Mouse (Mus musculus) olfactory bulb, adult 2 months (tissue): ENCODE data around the gene Wfdc2.

ENCODE experiments used
- CTCF ChIP-seq: fragments of 200-500 bp; IDR thresholded peaks from 2 replicates; pipeline ENCODE4 v1.5.1; 2012; ENCODE audit warnings: low read depth, mild to moderate bottlenecking, low read length, moderate library complexity; ENCODE audit not compliant: insufficient read depth
- POLR2A ChIP-seq: fragments of 200-500 bp; IDR thresholded peaks from 2 replicates; pipeline ENCODE4 v1.6.1; 2012; ENCODE audit warnings: mild to moderate bottlenecking, low read depth, low read length, moderate library complexity; ENCODE audit not compliant: insufficient read depth

- TF ChIP-seq POLR2A = no peak
- no peak for TF ChIP-seq CTCF
Observed at GRCm38 (mm10) chr2:164542598-164542997, 19.6 kb upstream of the Wfdc2 start.
